Mouse (Mus musculus) liver, postnatal 0 days (tissue): ENCODE measurements at regions not wholly inside any gene's neighbourhood (a gene's known extent, or its start where the extent isn't known, plus 50 kb on each side); places are given as distances from the start of the nearest gene placed in this dataset.
"Not testable (repeated sequence)": the region's sequence is repeated elsewhere in the genome, so short reads cannot be mapped to it uniquely, and the experiment has no call there.

Experiments used
- ATAC-seq: fragments of 200-750 bp; cut with Nextera tagmentation; 2 replicates; pipeline ENCODE4 v1.8.0; 2017; ENCODE audit warnings: mild to moderate bottlenecking, moderate library complexity
- DNase-seq: peaks from one replicate; pipeline ENCODE4 v3.0.0-alpha.2; 2016
- H3K27ac ChIP-seq: fragments of 300-500 bp; sonication (generic); 2 replicates; pipeline ENCODE4 v1.5.1; 2014; ENCODE audit warnings: antibody characterized with exemption, moderate library complexity, mild to moderate bottlenecking, low read depth
- H3K27me3 ChIP-seq: fragments of 300-500 bp; sonication (generic); 2 replicates; pipeline ENCODE4 v1.6.1; 2014; ENCODE audit warnings: low read length, control low read depth, mixed read lengths; ENCODE audit not compliant: insufficient read depth
- H3K36me3 ChIP-seq: fragments of 300-500 bp; sonication (generic); replicated peaks from 2 replicates; pipeline ENCODE4 v1.6.1; 2014; ENCODE audit warnings: mild to moderate bottlenecking, control low read depth, low read length, moderate library complexity, mixed read lengths; ENCODE audit not compliant: insufficient read depth
- H3K4me1 ChIP-seq: fragments of 300-500 bp; sonication (generic); 2 replicates; pipeline ENCODE4 v1.6.1; 2014; ENCODE audit warnings: antibody characterized with exemption, mild to moderate bottlenecking, control low read depth; ENCODE audit not compliant: insufficient read depth
- H3K4me2 ChIP-seq: fragments of 300-500 bp; sonication (generic); 2 replicates; pipeline ENCODE4 v1.6.1; 2014; ENCODE audit warnings: low read depth, mild to moderate bottlenecking, low read length, moderate library complexity, mixed read lengths
- H3K4me3 ChIP-seq: fragments of 300-500 bp; sonication (generic); 2 replicates; pipeline ENCODE4 v1.5.1; 2014; ENCODE audit warnings: low read depth, low read length
- H3K9ac ChIP-seq: fragments of 300-500 bp; sonication (generic); replicated peaks from 2 replicates; pipeline ENCODE4 v1.6.1; 2014; ENCODE audit warnings: mild to moderate bottlenecking, moderate library complexity
- H3K9me3 ChIP-seq: fragments of 300-500 bp; sonication (generic); 2 replicates; pipeline ENCODE4 v1.6.1; 2016; ENCODE audit warnings: mild to moderate bottlenecking, control low read depth, low read length, mixed read lengths
- CTCF ChIP-seq: sonication (generic); IDR thresholded peaks from 2 replicates; pipeline ENCODE4 v1.5.1; 2016; ENCODE audit warnings: antibody characterized with exemption, low read depth
- EP300 ChIP-seq: IDR thresholded peaks from 2 replicates; pipeline ENCODE4 v1.6.1; 2016; ENCODE audit warnings: antibody characterized with exemption, low read depth, mild to moderate bottlenecking
- WGBS: fragments of 180-500 bp; shearing (Covaris S2); extraction: QIAGEN DNeasy Blood & Tissue Kit; methylation state at CpG from one replicate; pipeline ENCODE4 v1.1.7; 2014; ENCODE audit not compliant: insufficient replicate concordance; 5-methylcytosine and 5-hydroxymethylcytosine counted together

GRCm38 (mm10) chr4:89532462-89532861 lies 146.8 kb upstream of the Dmrta1 start:
- ATAC-seq = no peak
- no peaks in the 10 kb centered on the region for H3K9me3 ChIP-seq
- H3K27me3 ChIP-seq = 0 out of 2 replicates have a peak, but pooled peaks cover 3% of the 10 kb centered on the region
- H3K36me3 ChIP-seq = no peaks in the 10 kb centered on the region
- 13% methylated on average over 4 of the region's 4 CpGs for WGBS
- no peak overlapping the region for H3K27ac ChIP-seq
- no peaks in the 10 kb centered on the region for H3K4me1 ChIP-seq
- peak; percentile 68 for TF ChIP-seq CTCF
- TF ChIP-seq EP300 = no peak
- peak; percentile 29 for DNase-seq
- H3K9ac ChIP-seq = no peak overlapping the region
- no peak overlapping the region for H3K4me2 ChIP-seq
- H3K4me3 ChIP-seq = no peak overlapping the region

GRCm38 (mm10) chr4:89530050-89530911 lies 149.0 kb upstream of the Dmrta1 start:
- no peak for DNase-seq
- Histone ChIP-seq H3K9ac (no peak overlapping the region), H3K27me3 (0 out of 2 replicates have a peak, but pooled peaks cover 9% of the 10 kb centered on the region), H3K4me2 (no peak overlapping the region), H3K9me3 (no peaks in the 10 kb centered on the region), H3K4me1 (no peaks in the 10 kb centered on the region; the same call in 1 of the 2 replicates), H3K27ac (no peak overlapping the region), H3K36me3 (no peaks in the 10 kb centered on the region), H3K4me3 (no peak overlapping the region)
- no peak for TF ChIP-seq CTCF
- TF ChIP-seq EP300 = no peak
- WGBS = 80% methylated on average over 5 of the region's 5 CpGs
- ATAC-seq = no peak

- no peak overlapping the region for H3K27ac ChIP-seq
- H3K4me3 ChIP-seq = no peak overlapping the region
Measured at GRCm38 (mm10) chr4:89527966-89528365, 151.3 kb upstream of the Dmrta1 start.

GRCm38 (mm10) chr4:89527326-89527725 lies 151.9 kb upstream of the Dmrta1 start:
- Histone ChIP-seq H3K4me1 (peaks cover 3% of the 10 kb centered on the region; the same call in 1 of the 2 replicates), H3K4me3 (no peak overlapping the region), H3K27me3 (peaks cover 24% of the 10 kb centered on the region), H3K4me2 (no peak overlapping the region), H3K9me3 (no peaks in the 10 kb centered on the region), H3K36me3 (no peaks in the 10 kb centered on the region), H3K9ac (no peak overlapping the region), H3K27ac (no peak overlapping the region)
- 73% methylated on average over 7 of the region's 7 CpGs for whole genome bisulfite sequencing
- TF ChIP-seq EP300 = no peak
- no peak for TF ChIP-seq CTCF
- no peak for ATAC-seq
- no peak for DNase-seq

More at GRCm38 (mm10) chr4:89527966-89528365, 151.3 kb upstream of the Dmrta1 start:
- Histone ChIP-seq H3K9me3 (no peaks in the 10 kb centered on the region), H3K4me2 (no peak overlapping the region), H3K27me3 (peaks cover 20% of the 10 kb centered on the region), H3K36me3 (no peaks in the 10 kb centered on the region), H3K4me1 (peaks cover 3% of the 10 kb centered on the region; the same call in 1 of the 2 replicates), H3K9ac (no peak overlapping the region)
- TF ChIP-seq EP300 = no peak
- TF ChIP-seq CTCF = no peak
- DNase-seq (no peak), ATAC-seq (no peak)
- 44% methylated on average over 1 of the region's 1 CpGs for WGBS

DNA sequence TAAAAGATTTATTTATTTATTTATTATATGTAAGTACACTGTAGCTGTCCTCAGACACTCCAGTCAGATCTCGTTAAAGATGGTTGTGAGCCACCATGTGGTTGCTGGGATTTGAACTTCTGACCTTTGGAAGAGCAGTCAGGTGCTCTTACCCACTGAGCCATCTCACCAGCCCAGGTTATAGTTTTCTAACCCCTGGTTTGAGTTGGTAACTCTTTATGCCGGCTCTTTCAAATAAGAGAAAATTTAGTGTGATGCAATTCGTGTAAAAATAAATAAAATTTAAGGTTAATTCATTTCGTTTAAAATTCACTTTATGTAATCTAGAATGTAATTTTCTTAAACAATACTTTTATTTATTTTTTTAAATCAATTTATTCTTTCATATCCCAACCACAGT lies 153.7 kb upstream of the Dmrta1 start:
- not testable (repeated sequence) for H3K4me3 ChIP-seq, H3K4me1 ChIP-seq, H3K4me2 ChIP-seq, DNase-seq, H3K9me3 ChIP-seq, H3K36me3 ChIP-seq, H3K27ac ChIP-seq, ATAC-seq, H3K9ac ChIP-seq
- 51% methylated on average over 4 of the region's 4 CpGs for WGBS
- peaks cover 32% of the 10 kb centered on the region for H3K27me3 ChIP-seq

GRCm38 (mm10) chr4:89524260-89525200 lies 154.7 kb upstream of the Dmrta1 start:
- DNase-seq (peak; percentile 73), ATAC-seq (peak; percentile 66)
- Histone ChIP-seq H3K4me3 (peak overlapping the region; percentile 37), H3K4me2 (peak overlapping the region; percentile 72), H3K27ac (no peak overlapping the region), H3K9ac (no peak overlapping the region), H3K9me3 (no peaks in the 10 kb centered on the region), H3K27me3 (peaks cover 32% of the 10 kb centered on the region), H3K4me1 (peaks cover 3% of the 10 kb centered on the region; the same call in 1 of the 2 replicates), H3K36me3 (no peaks in the 10 kb centered on the region)
- TF ChIP-seq EP300 (no peak), CTCF (peak; percentile 80)
- 3% methylated on average over 40 of the region's 40 CpGs for WGBS
